Mouse (Mus musculus): ENCODE measurements at regions not wholly inside any gene's neighbourhood (a gene's known extent, or its start where the extent isn't known, plus 50 kb on each side); places are given as distances from the start of the nearest gene placed in this dataset.
A peak's percentile ranks its signal among the peaks of the same experiment; 100 is the strongest.

- peak; percentile 59 to 60; a peak in 3 of 4 replicates for ATAC-seq (replicated peaks in 1 of 2; ENCODE audit: insufficient read depth in 1 of 2, low FRiP score in 2 of 2, low TSS enrichment in 1 of 2, low read depth in 1 of 2, poor library complexity in 2 of 2, severe bottlenecking in 2 of 2)
These were observed 196.0 kb upstream of the Paip1 start for GRCm38 (mm10) chr13:119232100-119233029.

GRCm38 (mm10) chr13:119233030-119233385 is 195.4 kb upstream of the Paip1 start:
- ATAC-seq (replicated peaks in 1 of 2; ENCODE audit: insufficient read depth in 1 of 2, low FRiP score in 2 of 2, low TSS enrichment in 1 of 2, low read depth in 1 of 2, poor library complexity in 2 of 2, severe bottlenecking in 2 of 2), result no peak

GRCm38 (mm10) chr13:119233869-119234268 is 194.5 kb upstream of the Paip1 start:
- no peak for ATAC-seq (replicated peaks in 1 of 2; ENCODE audit: insufficient read depth in 1 of 2, low FRiP score in 2 of 2, low TSS enrichment in 1 of 2, low read depth in 1 of 2, poor library complexity in 2 of 2, severe bottlenecking in 2 of 2)

- no peak for ATAC-seq (replicated peaks in 1 of 2; ENCODE audit: insufficient read depth in 1 of 2, low FRiP score in 2 of 2, low TSS enrichment in 1 of 2, low read depth in 1 of 2, poor library complexity in 2 of 2, severe bottlenecking in 2 of 2)
These were observed 186.0 kb upstream of the Paip1 start for GRCm38 (mm10) chr13:119242358-119242757.

- ATAC-seq (replicated peaks in 1 of 2; ENCODE audit: insufficient read depth in 1 of 2, low FRiP score in 2 of 2, low TSS enrichment in 1 of 2, low read depth in 1 of 2, poor library complexity in 2 of 2, severe bottlenecking in 2 of 2), result no peak
These were observed 181.3 kb upstream of the Paip1 start for GRCm38 (mm10) chr13:119247101-119247500.

- no peak for ATAC-seq (replicated peaks in 1 of 2; ENCODE audit: insufficient read depth in 1 of 2, low FRiP score in 2 of 2, low TSS enrichment in 1 of 2, low read depth in 1 of 2, poor library complexity in 2 of 2, severe bottlenecking in 2 of 2)
These were observed 176.4 kb upstream of the Paip1 start for GRCm38 (mm10) chr13:119252006-119252405.

GRCm38 (mm10) chr13:119256350-119256749 is 172.1 kb upstream of the Paip1 start:
- no peak for ATAC-seq (replicated peaks in 1 of 2; ENCODE audit: insufficient read depth in 1 of 2, low FRiP score in 2 of 2, low TSS enrichment in 1 of 2, low read depth in 1 of 2, poor library complexity in 2 of 2, severe bottlenecking in 2 of 2)

GRCm38 (mm10) chr13:119258515-119258914 is 169.9 kb upstream of the Paip1 start:
- no peak for ATAC-seq (replicated peaks in 1 of 2; ENCODE audit: insufficient read depth in 1 of 2, low FRiP score in 2 of 2, low TSS enrichment in 1 of 2, low read depth in 1 of 2, poor library complexity in 2 of 2, severe bottlenecking in 2 of 2)

GRCm38 (mm10) chr13:119263561-119263960 is 164.8 kb upstream of the Paip1 start:
- ATAC-seq (replicated peaks in 1 of 2; ENCODE audit: insufficient read depth in 1 of 2, low FRiP score in 2 of 2, low TSS enrichment in 1 of 2, low read depth in 1 of 2, poor library complexity in 2 of 2, severe bottlenecking in 2 of 2), result no peak

GRCm38 (mm10) chr13:119267608-119268300 is 160.6 kb upstream of the Paip1 start:
- ATAC-seq (replicated peaks in 1 of 2; ENCODE audit: insufficient read depth in 1 of 2, low FRiP score in 2 of 2, low TSS enrichment in 1 of 2, low read depth in 1 of 2, poor library complexity in 2 of 2, severe bottlenecking in 2 of 2), result no peak

GRCm38 (mm10) chr13:119268301-119268675 is 160.1 kb upstream of the Paip1 start:
- no peak for ATAC-seq (replicated peaks in 1 of 2; ENCODE audit: insufficient read depth in 1 of 2, low FRiP score in 2 of 2, low TSS enrichment in 1 of 2, low read depth in 1 of 2, poor library complexity in 2 of 2, severe bottlenecking in 2 of 2)

- no peak for ATAC-seq (replicated peaks in 1 of 2; ENCODE audit: insufficient read depth in 1 of 2, low FRiP score in 2 of 2, low TSS enrichment in 1 of 2, low read depth in 1 of 2, poor library complexity in 2 of 2, severe bottlenecking in 2 of 2)
These were observed 152.9 kb upstream of the Paip1 start for GRCm38 (mm10) chr13:119275500-119275899.

GRCm38 (mm10) chr13:119277308-119277948 is 151.0 kb upstream of the Paip1 start:
- no peak for ATAC-seq (replicated peaks in 1 of 2; ENCODE audit: insufficient read depth in 1 of 2, low FRiP score in 2 of 2, low TSS enrichment in 1 of 2, low read depth in 1 of 2, poor library complexity in 2 of 2, severe bottlenecking in 2 of 2)

GRCm38 (mm10) chr13:119279449-119279848 is 149.0 kb upstream of the Paip1 start:
- ATAC-seq (replicated peaks in 1 of 2; ENCODE audit: insufficient read depth in 1 of 2, low FRiP score in 2 of 2, low TSS enrichment in 1 of 2, low read depth in 1 of 2, poor library complexity in 2 of 2, severe bottlenecking in 2 of 2), result no peak

- ATAC-seq (replicated peaks in 1 of 2; ENCODE audit: insufficient read depth in 1 of 2, low FRiP score in 2 of 2, low TSS enrichment in 1 of 2, low read depth in 1 of 2, poor library complexity in 2 of 2, severe bottlenecking in 2 of 2), result no peak
These were observed 147.8 kb upstream of the Paip1 start for GRCm38 (mm10) chr13:119280622-119281021.

GRCm38 (mm10) chr13:119283448-119283847 is 145.0 kb upstream of the Paip1 start:
- ATAC-seq (replicated peaks in 1 of 2; ENCODE audit: insufficient read depth in 1 of 2, low FRiP score in 2 of 2, low TSS enrichment in 1 of 2, low read depth in 1 of 2, poor library complexity in 2 of 2, severe bottlenecking in 2 of 2), result peak; percentile 85 to 96

- no peak for ATAC-seq (replicated peaks in 1 of 2; ENCODE audit: insufficient read depth in 1 of 2, low FRiP score in 2 of 2, low TSS enrichment in 1 of 2, low read depth in 1 of 2, poor library complexity in 2 of 2, severe bottlenecking in 2 of 2)
These were observed 119.2 kb upstream of the Paip1 start for GRCm38 (mm10) chr13:119309238-119309637.

- peak; percentile 32 to 36; a peak in 3 of 4 replicates for ATAC-seq (replicated peaks in 1 of 2; ENCODE audit: insufficient read depth in 1 of 2, low FRiP score in 2 of 2, low TSS enrichment in 1 of 2, low read depth in 1 of 2, poor library complexity in 2 of 2, severe bottlenecking in 2 of 2)
These were observed 118.4 kb upstream of the Paip1 start for GRCm38 (mm10) chr13:119310013-119310412.

Measured in hematopoietic stem cell, adult 5-6 weeks (primary cell).